12 mouse cellular contexts compared by ENCODE assay signal in the genomic region with DNA sequence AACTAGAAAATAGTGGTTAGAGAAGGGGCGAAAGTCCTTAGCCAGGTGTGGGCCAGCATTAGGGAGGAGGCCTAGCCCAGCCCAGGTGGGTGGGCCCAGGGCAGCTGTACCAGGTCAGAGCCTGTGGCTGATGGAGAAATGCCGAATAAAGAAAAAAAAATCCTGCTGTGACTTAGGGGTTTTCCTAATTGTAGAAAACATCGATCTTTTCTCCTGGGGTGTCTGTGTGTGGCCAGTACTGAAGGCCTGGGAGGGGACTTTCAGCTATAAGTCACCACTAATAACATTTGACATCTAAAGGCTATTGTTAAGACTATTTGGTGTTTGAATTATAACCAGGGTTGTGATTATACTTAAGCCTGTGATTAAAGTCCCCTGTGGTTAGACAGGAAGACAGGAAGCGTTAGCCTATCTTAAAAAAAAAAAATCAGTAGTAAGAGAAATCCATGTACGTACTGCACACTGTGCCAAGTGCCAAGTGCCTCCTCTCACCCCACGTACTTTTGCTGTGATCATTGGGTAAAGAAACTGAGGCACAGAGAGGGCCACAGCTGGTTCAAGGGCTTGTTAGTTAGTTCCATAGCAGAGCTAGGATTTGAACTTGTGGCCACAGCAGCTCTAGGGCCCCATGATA. TPM values are rescaled to one million over a fixed set of nuclear protein-coding genes. Genes with fewer than 3 reads are reported as not detected.
DNase-seq lines count a peak whose midpoint lies in the region; ATAC-seq and TF ChIP-seq lines count a peak whose summit lies in the region.
"Had no signal": no experiment of that assay in that cellular context is flagged by ENCODE, and none has a peak within 500 bp of the region (broad histone marks: within the 10 kb centered on the region; RNA-seq: fewer than 3 reads in every experiment).

No protein-coding gene starts in this region.

- peak overlapping the region; percentile 83; the same call in 1 of the 2 replicates for H3K4me2 ChIP-seq in neural tube, embryonic 12.5 days (replicated peaks)
- peak overlapping the region; percentile 98 for H3K4me2 ChIP-seq in liver, embryonic 13.5 days
- H3K4me2 ChIP-seq in stomach, postnatal 0 days (replicated peaks; ENCODE audit: low read depth) = no peak overlapping the region
- H3K4me2 ChIP-seq: lung, embryonic 15.5 days had no signal

- H3K4me3 ChIP-seq in heart, embryonic 10.5 days = no peak overlapping the region
- no peak overlapping the region for H3K4me3 ChIP-seq in neural tube, embryonic 12.5 days
- 0 out of 2 replicates have a peak overlapping the region, but pooled peaks have one; percentile 95 for H3K4me3 ChIP-seq in liver, embryonic 13.5 days (replicated peaks)
- H3K4me3 ChIP-seq in stomach, postnatal 0 days (ENCODE audit: low read depth, low read length) = no peak overlapping the region
- H3K4me3 ChIP-seq: lung, embryonic 15.5 days had no signal

- ATAC-seq in neural tube, embryonic 12.5 days (ENCODE audit: low FRiP score, low read depth) = no peak
- no peak for ATAC-seq in liver, embryonic 13.5 days (ENCODE audit: low read depth)
- ATAC-seq in stomach, postnatal 0 days (ENCODE audit: low FRiP score, low TSS enrichment) = no peak

- peaks cover 4% of the 10 kb centered on the region; the same call in 1 of the 2 replicates for H3K36me3 ChIP-seq in heart, embryonic 10.5 days
- H3K36me3 ChIP-seq in neural tube, embryonic 12.5 days = peaks cover 4% of the 10 kb centered on the region; the same call in 1 of the 2 replicates
- H3K36me3 ChIP-seq in liver, embryonic 13.5 days = peaks cover 5% of the 10 kb centered on the region
- H3K36me3 ChIP-seq in stomach, postnatal 0 days (ENCODE audit: control insufficient read depth, insufficient read depth, low read length) = no peaks in the 10 kb centered on the region
- H3K36me3 ChIP-seq: lung, embryonic 15.5 days had no signal

- TF ChIP-seq EP300 in stomach, postnatal 0 days (optimal IDR thresholded peaks at IDR 0.05) = no peak

- no peaks in the 10 kb centered on the region for H3K9me3 ChIP-seq in heart, embryonic 10.5 days
- H3K9me3 ChIP-seq in neural tube, embryonic 12.5 days = no peaks in the 10 kb centered on the region; the same call in 1 of the 2 replicates
- H3K9me3 ChIP-seq in liver, embryonic 13.5 days (replicated peaks) = peaks cover under 1% of the 10 kb centered on the region; the same call in 1 of the 2 replicates
- H3K9me3 ChIP-seq in stomach, postnatal 0 days (ENCODE audit: control insufficient read depth, low read length) = no peaks in the 10 kb centered on the region
- H3K9me3 ChIP-seq: lung, embryonic 15.5 days had no signal

- 79% methylated on average over 6 of the region's 6 CpGs for WGBS in heart, embryonic 10.5 days
- 56% methylated on average over 6 of the region's 6 CpGs for WGBS in neural tube, embryonic 12.5 days
- 57% methylated on average over 6 of the region's 6 CpGs for WGBS in liver, embryonic 13.5 days (ENCODE audit: insufficient replicate concordance)
- WGBS in stomach, postnatal 0 days = 40% methylated on average over 6 of the region's 6 CpGs

- H3K27me3 ChIP-seq in heart, embryonic 10.5 days (ENCODE audit: insufficient read depth, poor library complexity, severe bottlenecking) = no peaks in the 10 kb centered on the region
- no peaks in the 10 kb centered on the region for H3K27me3 ChIP-seq in neural tube, embryonic 12.5 days (replicated peaks)
- no peaks in the 10 kb centered on the region for H3K27me3 ChIP-seq in liver, embryonic 13.5 days
- no peaks in the 10 kb centered on the region for H3K27me3 ChIP-seq in stomach, postnatal 0 days (ENCODE audit: control insufficient read depth, insufficient read depth, low read length)
- H3K27me3 ChIP-seq: lung, embryonic 15.5 days had no signal

- peaks cover 74% of the 10 kb centered on the region for H3K4me1 ChIP-seq in heart, embryonic 10.5 days
- H3K4me1 ChIP-seq in neural tube, embryonic 12.5 days = peaks cover 45% of the 10 kb centered on the region
- peaks cover 96% of the 10 kb centered on the region for H3K4me1 ChIP-seq in liver, embryonic 13.5 days (replicated peaks)
- peaks cover 12% of the 10 kb centered on the region; the same call in 1 of the 2 replicates for H3K4me1 ChIP-seq in stomach, postnatal 0 days (replicated peaks; ENCODE audit: control insufficient read depth, insufficient read depth)

- H3K27ac ChIP-seq in heart, embryonic 10.5 days = 0 out of 2 replicates have a peak overlapping the region, but pooled peaks have one; percentile 8
- no peak overlapping the region for H3K27ac ChIP-seq in neural tube, embryonic 12.5 days
- peak overlapping the region; percentile 93 for H3K27ac ChIP-seq in liver, embryonic 13.5 days
- H3K27ac ChIP-seq in stomach, postnatal 0 days (replicated peaks) = peak overlapping the region; percentile 40; the same call in 1 of the 2 replicates
- H3K27ac ChIP-seq: lung, embryonic 15.5 days had no signal

- no peak for TF ChIP-seq CTCF in stomach, postnatal 0 days (IDR thresholded peaks at IDR 0.05; ENCODE audit: low read depth)

- DNase-seq in heart, embryonic 10.5 days (ENCODE audit: low spot score) = no peak
- no peak for DNase-seq in heart, postnatal 25 days (ENCODE audit: low spot score)
- DNase-seq in neural tube, embryonic 10.5 days (ENCODE audit: extremely low spot score, low spot score) = no peak
- no peak for DNase-seq in liver, embryonic 13.5 days
- DNase-seq in stomach, postnatal 0 days (ENCODE audit: low spot score) = no peak
- DNase-seq in spleen, adult 18-20 months = no peak
- DNase-seq in left cerebral cortex, postnatal 25 days (ENCODE audit: low spot score in 2 of 2) = no peak
- DNase-seq: heart, postnatal 14 days; right cerebral cortex, adult 18-20 months had no signal

- intact Hi-C loops in heart, postnatal 25 days (cut with DNase I) = no loop called here
- intact Hi-C loops in left cerebral cortex, postnatal 25 days (cut with DNase I) = loop anchor here (10.0 kb wide), 1 partner anchor 173 kb away; no protein-coding TSS in a partner anchor

- H3K9ac ChIP-seq in neural tube, embryonic 12.5 days = no peak overlapping the region
- peak overlapping the region; percentile 98; the same call in 1 of the 2 replicates for H3K9ac ChIP-seq in liver, embryonic 13.5 days
- no peak overlapping the region for H3K9ac ChIP-seq in stomach, postnatal 0 days (ENCODE audit: low read length)
- H3K9ac ChIP-seq: lung, embryonic 15.5 days had no signal

RNA-seq across cellular contexts. Expression of gene Gramd4, which starts 4.5 kb away (rescaled TPM):
- 9.6 and 11.6 TPM in 2 replicates for polyA plus RNA-seq in heart, embryonic 10.5 days (2016; fragmentation: Nextera tagmentation; extraction: Ambion mirVana)
- 10 to 100 TPM; 30.4 to 34.7 TPM for total RNA-seq in heart, postnatal 25 days (2021)
- polyA plus RNA-seq in neural tube, embryonic 12.5 days (2016; fragmentation: Nextera tagmentation; extraction: Ambion mirVana) = 29.9 and 33.3 TPM in 2 replicates
- 6.8 and 7.0 TPM in 2 replicates for polyA plus RNA-seq in liver, embryonic 13.5 days (2015; fragmentation: Nextera tagmentation; extraction: Ambion mirVana)
- 11.1 and 11.4 TPM in 2 replicates for polyA plus RNA-seq in stomach, postnatal 0 days (2015; fragmentation: Nextera tagmentation; extraction: Ambion mirVana)
- total RNA-seq in left cerebral cortex, postnatal 25 days (2021) = 10 to 100 TPM; 42.0 to 47.6 TPM

RNA-seq across cellular contexts. Expression of gene Celsr1, which starts 28.4 kb away (rescaled TPM):
- polyA plus RNA-seq in heart, embryonic 10.5 days (2016; fragmentation: Nextera tagmentation; extraction: Ambion mirVana) = 1.3 and 2.3 TPM in 2 replicates
- 1 to 10 TPM; 6.6 to 7.2 TPM for total RNA-seq in heart, postnatal 25 days (2021)
- polyA plus RNA-seq in neural tube, embryonic 12.5 days (2016; fragmentation: Nextera tagmentation; extraction: Ambion mirVana) = 3.6 TPM in 2 replicates
- 0.06 and 0.20 TPM in 2 replicates for polyA plus RNA-seq in liver, embryonic 13.5 days (2015; fragmentation: Nextera tagmentation; extraction: Ambion mirVana)
- 2.0 and 2.2 TPM in 2 replicates for polyA plus RNA-seq in stomach, postnatal 0 days (2015; fragmentation: Nextera tagmentation; extraction: Ambion mirVana)
- 1 to 10 TPM; 3.1 to 3.9 TPM for total RNA-seq in left cerebral cortex, postnatal 25 days (2021)
- total RNA-seq: CH12.LX had no signal
